Mouse (Mus musculus) induced T-regulatory cell, adult 2 months (primary cell): Measurements from ENCODE around the gene Nckap5.
"Not testable (repeated sequence)": the region's sequence is repeated elsewhere in the genome, so short reads cannot be mapped to it uniquely, and the experiment has no call there.

Source experiments
- DNase-seq: peaks from one replicate; pipeline ENCODE4 v3.0.0-alpha.2; 2012; ENCODE audit warnings: low read depth

Nckap5 gene

DNA sequence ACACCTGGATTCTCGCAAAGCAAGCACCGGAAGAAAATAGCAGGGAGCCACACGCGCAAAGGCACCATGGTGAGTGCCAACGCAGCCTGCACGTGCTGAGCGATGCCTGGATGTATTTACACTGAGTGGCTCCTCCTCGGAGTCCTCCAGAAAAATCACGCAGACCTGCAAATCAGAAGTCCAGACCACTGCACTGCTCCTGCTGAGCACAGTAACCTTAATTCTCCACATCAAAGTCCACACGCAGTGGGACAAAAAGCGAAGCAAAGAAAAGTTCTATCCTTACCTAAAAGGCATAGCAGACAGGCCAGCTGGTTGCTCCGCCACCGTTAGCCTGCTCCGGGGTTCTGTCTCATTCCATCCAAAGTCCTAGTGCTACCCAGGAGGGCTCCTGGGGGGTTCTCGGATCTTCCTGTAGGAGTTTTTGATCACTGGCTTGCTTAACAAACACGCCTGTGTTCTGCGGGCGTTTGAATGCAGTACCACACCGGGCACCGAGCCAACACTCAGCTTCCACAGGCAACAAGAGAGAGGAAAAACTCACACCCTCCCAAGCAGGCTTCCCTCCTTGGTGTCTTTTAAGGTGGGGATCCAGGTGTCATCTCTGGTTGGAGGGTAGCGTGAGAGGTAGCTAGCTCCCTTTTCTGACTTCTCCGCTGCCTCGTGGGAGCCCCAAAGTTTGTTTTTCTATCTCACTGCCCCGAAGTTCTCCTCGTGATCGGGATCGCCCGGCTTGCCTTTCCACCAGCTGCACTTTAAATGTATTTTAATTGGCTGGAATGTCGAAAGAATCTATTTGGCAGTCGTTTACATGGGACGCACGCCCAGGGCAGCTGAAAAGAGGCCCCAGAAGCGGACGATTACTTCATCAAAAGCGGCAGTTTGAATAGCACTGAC, at the start of gene Nckap5:
Gene Nckap5, minus strand, starts transcription at position 769 of the 897 bp plus-strand sequence.
- peak; percentile 38 for DNase-seq

DNA sequence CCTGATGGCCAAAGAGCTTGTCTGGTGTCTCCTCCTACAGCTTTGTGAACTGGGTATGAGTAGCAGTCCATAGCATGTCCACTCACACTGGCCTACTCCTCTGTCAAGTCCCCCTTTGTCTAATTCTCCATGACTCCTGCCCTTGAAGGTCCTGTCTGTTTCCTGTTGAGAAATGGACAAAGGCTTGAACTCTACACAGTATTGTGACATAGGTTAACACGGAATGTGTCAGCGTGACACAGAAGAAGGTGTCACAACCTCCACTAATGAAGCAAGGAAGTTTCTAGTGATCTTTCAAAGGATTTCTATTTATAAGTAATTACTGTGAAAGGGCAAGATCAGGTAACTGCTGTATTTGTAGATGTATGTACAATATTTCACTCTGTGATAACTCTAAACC, 46.9 kb upstream of the Nckap5 start:
- DNase-seq: no peak

DNA sequence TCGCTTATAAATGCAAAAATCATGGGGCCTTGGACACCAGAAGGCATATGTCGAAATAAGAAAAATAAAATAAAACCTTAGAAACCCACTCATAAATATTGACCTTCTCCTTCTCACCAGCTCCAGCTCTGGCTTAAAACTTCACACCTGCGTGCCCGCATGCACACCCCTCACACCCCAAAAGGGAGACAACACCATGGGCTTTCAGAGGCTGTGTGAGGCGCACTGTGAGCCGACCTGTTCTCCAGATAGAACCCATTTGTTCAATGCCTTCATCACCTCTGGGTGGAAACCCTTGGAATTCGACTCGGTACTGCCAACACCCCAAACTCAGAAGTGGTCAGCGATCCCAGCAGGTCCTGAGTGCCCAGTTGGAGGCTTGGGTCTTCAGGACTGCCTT, 37.8 kb upstream of the Nckap5 start:
- no peak for DNase-seq

DNA sequence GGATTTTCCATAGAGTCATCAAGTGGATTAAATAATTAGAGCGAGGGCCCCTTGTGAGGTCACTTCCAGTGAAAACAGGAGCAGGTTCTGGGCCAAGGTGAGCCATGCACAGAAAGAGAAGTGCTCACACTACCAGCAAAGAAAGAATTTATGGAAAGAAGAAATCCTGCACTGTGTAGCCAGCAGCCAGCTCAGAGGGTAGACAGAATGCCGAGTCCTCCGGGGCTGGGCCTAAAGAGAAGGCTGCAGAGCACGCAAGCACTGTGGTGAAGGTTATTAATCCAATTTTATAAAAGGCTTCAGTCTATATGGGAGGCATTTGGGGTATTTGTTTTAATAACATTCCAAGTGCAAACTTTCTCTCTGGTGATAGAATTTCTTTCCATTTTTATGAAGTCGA, 37.3 kb upstream of the Nckap5 start:
- DNase-seq: no peak

DNA sequence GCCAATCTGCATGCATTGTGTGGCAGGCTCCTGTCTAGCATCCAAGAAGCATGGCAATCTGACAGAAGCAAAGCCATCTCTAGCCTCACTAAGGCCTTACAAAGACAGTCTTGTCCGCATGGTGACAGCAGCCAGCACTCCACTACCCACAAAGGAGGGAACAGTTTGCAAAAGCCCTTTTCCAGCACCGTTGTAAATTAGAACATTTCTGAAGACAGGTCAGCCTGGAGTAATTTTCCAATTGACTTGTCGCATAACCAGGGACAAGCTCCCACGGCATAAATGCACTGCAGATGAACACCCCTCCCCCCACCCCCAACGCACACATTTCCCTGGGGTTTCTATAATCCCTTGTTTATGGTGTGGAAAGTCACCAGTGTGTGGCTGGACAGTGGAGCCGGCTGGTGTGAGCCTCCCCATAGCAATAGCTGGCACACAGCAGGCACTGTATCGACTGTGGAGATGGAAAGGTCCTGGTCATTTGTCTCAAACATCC, 35.0 kb upstream of the Nckap5 start:
- DNase-seq: no peak

DNA sequence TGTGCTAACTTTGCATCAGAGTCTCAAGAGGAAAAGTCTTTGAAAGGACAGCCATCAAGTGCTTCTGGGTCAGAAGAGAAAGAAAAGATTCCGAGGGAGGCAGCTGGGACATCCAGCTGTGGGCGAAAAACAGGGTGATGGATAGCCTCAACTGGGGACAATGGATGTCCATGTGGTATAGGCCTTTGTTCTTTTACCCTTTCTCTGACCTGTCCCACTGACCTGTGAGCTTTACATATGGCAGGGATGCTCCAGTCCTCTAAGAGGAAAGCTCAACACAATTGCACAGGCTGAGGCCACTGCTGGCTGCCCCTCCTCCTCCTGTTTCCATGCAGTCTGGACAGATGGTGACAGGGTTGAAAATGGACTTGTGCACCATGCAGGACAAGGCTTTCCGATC, 31.2 kb upstream of the Nckap5 start:
- no peak for DNase-seq

DNA sequence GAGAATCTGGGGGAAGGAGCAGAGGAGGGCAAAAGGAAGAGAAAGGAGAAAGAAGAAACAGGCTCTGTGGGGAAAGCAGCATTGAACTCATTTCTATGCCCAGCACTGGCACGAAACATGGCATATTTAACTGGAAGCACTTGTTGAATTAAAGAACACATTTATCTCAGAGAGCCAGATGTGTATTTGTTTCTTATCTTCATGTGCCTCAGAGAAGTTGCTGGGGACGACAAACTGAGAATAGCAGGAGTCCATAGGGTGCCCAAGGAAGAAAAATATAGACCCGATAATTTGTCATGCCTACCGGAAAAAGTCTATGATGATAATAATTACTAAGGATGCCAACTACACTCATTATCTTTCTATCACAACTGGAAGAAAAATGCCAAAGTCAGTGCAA, 29.9 kb upstream of the Nckap5 start:
- DNase-seq: no peak

DNA sequence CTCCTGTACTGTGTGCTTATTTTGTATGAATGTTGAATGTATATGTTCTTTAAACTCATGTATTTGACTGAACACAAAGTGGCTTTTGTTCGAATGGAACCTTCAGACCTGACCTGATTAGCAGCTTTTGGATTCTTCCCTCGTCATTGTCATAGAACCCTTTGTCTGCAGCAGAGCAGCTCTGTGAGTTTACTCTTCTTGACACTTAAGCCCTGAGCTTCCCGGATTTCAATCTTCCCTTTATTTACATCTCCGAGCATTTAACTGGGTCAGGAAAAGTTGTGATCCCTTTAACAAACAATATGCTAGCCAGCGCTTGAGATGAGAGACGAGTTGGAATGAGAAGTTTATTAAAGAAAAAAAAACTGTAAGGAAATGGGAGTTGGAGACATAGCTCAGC, 18.9 kb upstream of the Nckap5 start:
- no peak for DNase-seq

DNA sequence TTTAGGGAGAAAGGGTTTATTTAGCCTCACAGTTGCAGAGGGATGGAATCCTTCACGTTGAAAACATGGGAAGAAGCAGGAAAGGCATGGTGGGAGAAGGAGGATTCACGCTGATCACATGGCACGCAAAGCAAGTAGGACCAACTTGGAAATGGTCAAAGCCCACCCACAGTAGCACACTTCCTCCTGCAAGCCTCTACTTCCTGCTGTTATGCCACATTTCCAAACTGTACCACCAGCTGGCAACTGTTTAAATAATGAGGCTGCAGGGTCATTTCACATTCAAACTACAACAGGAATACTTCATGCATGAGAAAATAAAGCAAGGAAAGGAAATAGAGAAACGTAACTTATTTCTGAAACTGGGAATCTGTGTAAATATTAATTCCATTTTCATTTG, 15.7 kb upstream of the Nckap5 start:
- DNase-seq: no peak

DNA sequence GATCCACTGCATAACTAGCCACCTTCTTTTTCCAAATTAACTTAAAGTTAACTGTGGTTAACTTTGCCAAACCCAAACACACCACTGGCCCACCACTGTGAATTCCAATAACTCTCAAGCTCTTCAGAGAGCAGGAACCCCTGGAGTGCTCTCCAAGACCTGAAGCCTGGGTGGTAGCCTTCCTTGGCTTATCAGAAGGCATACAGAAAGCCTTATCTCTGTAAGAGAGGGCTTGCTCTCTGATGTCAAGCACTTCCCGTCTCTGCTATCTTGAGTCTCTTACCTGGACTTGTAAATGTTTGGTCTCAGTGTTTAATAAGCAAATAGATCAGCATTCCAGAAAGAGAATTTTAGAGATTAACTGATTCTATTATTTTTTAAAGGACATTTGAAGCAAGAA, 2.3 kb upstream of the Nckap5 start:
- DNase-seq: no peak

DNA sequence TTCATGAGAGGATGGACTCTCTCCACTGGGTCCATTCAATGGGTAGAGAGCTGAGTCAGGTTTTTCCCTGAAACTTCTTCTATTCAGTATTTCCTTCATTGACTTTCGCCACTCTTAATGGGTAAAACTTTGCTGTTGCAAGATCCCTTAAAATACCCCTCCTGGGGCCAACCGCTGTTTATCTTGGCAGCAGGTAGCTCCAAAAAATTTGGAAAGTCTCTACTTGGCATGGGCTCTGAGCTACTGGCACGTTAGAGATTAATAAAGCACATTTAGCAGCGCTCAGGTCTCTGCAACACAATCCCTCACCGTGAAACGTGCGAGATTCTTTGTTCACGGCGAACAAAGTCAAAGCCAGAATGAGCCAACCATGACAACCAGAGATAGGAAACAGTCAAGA, 1.6 kb downstream of the Nckap5 start:
- no peak for DNase-seq

DNA sequence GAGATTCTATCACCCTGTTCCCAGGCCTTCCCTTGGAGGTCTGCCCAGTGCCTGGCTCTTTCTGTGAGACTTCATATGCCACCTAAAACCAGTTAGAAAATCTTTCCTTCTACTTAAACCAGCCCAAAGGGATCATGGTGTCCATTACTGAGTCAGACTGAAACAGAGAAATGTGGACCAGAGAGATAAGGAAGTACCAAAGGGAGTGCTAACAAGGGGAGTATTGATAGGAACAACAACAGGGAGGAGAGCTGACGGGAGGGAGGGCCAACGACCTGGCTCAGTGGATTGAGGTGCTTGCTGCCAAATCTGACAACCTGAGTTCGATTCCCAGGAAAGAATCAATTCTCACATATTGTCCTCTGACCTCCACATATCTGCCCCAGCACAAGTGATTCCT, 5.8 kb downstream of the Nckap5 start:
- no peak for DNase-seq

DNA sequence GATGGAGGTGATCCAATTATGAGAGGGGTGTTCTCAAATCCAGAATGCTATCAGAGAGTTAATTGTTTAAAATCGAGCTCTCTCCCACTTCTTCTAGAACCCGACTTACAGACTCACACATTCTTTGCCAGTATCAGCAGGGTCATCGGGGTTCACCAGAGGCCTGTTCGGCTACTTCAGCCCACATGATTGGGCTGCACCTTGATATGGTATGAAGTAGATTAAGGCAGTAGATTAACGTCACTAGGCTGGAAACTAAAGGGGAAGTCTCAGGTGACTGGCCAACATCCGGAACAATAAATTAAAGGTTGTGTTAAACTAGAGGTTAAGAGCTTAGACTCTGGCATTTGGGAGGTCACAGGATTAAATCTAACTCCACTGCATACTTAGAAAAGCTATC, 8.4 kb downstream of the Nckap5 start:
- DNase-seq: peak; percentile 61

DNA sequence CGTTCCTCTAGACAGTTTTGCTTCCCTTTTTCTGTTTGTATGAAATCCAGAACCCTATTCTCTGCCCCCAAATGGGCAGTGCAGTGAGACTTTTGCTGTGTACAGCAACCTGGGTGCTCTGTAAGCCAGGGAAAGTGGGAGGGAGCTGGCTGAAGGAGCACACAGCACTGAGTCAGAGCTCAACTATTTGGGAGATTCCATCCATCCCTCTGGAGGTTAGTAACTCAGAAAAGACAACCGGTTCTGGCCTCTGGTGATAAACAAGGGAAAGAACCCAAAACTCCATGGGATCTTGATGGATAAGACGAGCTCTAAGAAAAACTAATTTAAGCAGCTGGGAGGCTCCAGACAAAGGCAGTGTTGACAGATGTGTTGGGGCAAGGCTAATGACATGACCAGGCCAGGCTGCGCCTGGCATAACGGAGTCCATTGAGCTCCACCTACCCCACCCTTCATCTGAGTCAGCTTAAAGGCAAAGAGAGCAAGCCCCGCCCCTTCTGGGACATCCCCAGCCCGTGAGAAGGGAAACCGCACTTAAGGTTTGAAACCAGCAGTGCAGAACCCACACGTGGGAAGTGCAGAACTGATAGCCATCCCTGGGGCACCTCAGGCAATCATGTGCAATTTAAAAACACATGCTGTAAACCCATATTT, 13.1 kb downstream of the Nckap5 start:
- DNase-seq: peak; percentile 95

DNA sequence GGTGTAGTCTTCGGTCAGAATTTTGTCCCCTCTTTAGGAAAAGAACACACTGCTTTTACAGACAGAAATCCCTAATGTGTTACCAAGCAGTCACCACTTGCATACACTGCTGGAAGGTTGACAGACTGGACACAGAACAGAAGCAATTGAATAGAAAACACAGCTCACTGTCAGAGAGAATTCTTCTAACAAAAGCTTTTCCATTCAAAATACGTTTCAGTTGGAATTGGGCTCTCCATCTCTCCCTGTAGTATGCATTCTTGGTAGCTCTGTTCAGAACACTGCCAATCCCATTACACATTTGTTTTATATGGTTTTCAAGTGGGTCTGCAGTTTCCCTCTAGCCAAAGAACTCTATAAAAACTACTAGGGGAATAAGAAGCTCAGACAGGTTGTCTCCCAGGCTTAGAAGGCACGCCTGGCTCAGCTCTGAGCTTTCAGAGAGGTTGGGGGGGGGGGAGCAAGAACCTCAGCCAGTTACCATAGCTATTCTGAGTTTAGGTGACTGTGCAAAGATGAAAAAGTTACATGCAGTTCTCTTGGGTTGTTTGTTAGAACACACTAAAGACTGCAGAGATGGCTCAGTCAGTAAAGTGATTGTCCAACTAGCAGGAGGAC, 23.5 kb downstream of the Nckap5 start:
- no peak for DNase-seq

DNA sequence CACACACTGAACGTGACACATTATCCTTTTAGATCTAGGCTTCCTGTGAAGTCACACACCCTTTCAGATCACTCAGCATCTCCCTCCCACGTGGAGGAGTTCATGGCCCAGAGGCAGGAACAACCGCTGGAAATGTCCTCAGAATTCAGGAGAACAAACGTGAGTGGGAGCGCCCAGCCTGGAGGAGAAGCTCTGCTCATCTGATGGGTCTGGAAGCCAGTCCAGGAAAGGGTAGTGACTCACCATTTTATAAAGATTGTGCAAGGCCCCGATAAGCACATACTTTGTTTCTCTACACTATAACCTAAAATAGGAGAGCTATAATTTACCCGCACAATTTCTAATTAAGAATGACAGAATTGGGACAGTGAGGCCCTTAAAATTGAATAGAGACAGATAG, 24.1 kb downstream of the Nckap5 start:
- DNase-seq: no peak

DNA sequence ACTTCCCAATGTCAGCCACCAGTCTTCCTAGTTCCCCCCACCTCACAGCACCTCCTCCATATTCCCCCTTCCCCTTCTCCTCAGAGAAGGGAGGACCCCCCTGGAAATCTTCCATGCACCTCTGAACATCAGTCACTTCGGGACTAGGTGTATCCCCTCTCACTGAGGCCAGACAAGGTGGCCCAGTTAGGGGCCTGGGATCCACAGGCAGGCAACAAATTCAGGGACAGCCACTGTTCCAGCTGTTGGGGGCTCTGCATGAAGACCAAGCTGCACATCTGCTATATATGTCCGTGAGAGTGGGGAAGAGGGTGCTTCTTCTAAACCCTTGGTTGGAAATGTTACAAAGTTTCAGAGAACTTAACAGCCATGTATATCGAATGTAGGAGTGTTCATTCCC, 28.2 kb downstream of the Nckap5 start:
- DNase-seq: no peak

DNA sequence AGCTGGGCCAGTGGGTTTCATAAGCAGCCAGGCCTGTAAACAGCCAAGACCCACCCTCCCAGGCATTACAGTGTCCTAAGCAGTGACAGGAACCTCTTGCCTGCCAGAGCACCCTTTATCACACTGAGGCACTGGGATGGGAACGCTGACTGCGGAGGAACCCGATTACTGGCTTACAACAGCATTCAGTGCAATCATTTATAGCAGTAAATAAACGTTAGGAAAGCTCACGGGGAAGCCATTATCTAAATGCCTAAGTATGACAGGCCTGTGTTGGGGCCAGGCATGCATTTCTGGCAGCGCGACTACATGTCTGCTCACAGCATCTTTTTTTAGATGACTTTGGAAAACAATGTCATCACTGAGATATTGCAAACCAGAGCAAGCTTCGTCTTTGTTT, 28.9 kb downstream of the Nckap5 start:
- DNase-seq: no peak

DNA sequence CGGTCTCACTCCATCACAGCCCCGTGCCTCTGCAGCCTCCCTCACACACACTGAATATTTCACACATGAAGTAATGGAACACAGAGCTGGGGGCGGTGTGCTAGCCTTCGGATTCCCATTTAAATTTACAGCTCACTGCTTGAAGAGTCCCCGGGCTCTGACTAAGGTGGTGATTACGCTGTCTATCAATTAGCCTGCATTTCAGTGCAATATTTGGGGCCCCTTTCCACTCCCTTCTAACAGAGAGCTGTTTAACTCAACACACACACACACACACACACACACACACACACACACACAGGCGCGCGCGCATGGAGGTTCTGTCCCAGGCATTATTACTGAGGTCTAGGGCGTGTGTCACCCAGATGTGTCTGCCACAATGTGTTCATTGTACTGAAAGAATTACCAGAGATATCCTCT, 31.2 kb downstream of the Nckap5 start:
- DNase-seq: no peak

DNA sequence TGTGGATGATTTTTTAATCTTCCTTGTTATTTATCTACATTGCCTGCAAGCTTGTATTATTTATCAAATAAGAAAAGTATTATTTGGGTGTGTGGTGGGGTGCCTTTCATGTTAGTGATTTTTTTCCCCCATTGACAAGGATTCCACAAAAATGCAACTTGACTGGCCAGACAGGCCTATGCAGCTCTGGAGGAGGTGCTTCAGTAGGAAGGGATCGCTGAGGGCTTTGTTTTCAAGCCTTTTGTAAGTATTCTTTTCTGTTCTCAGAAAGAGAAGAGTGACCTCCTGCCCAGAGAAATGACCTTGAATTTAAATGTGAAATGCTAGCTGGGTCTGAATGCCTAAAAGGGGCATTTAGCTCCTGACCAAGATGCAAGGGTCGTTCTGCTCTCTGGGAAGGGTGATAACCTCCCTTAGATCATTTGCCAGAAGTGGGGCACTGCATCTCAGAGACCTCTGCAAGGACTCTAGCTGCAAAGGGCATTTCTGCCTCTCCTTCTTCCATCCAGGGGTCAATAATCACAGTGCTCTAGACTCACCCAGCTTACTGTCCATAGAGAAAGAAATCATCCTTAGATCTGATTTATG, 50.2 kb downstream of the Nckap5 start:
- not testable (repeated sequence) for DNase-seq

DNA sequence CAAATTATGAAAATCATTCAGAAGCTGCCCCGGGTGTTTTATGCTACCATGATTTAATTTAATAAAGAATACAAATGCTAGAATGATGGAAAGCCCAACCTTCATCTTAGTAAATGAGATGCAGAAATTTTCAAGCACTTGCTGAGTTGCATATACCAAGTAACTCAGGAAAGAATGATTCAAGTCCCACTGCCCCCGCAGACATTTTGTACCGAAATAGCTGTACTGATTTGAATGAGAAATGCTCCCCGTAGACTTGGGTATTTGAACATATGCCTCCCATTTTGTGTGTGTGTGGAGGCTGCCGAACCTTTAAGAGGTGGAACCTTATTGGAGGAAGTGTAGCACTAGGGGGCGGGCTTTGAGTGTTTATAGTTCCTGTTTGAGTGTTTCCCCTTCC, 56.7 kb downstream of the Nckap5 start:
- not testable (repeated sequence) for DNase-seq

DNA sequence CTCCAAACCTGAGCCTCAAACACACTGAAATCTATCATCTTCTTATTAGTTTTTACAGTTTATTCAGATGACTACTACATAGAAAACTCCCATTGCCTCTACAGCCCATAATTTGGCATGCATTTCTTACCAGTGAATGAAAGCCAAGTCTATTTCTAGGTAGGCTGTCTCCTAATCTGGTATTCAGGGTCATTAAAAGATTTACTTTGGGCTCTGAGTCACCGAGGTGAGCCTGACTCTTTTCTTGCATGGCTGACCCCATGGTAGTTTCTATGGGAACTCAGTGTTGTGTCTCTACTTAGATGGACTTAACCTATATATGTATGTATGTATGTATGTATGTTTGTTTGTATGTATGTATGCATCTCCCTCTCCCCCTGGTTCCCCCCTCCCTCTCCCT, 63.6 kb downstream of the Nckap5 start:
- DNase-seq: no peak
